Mouse (Mus musculus): ENCODE results near the gene Pdzrn4.

DNA sequence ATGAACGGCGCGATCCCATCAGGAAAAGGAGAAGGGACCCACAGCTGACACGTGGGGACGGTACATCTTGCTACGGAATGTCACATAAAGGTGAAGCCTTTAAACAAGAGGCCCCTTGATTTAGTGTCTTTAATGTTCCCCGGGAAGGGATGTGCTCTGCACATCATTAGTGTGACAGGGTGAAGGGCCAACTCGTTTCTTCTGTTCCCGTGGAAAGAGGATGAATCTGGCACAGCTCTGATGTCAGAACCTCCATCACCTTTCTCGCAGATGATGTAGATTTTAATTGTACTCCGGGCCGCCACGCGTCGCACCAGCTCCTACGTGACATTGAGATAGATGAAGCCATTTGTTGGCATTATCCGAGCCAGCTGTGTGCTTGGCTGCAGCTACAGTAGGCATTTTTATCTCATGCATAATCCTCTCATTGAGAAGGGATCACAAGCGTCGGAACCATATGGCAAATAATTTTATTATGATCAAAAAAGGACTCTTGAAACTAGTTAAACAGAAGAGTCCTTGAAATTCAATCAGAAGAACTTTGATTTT, 124.1 kb downstream of the Pdzrn4 start:
- TF ChIP-seq CTCF (IDR thresholded peaks at IDR 0.05), result no peak
- TF ChIP-seq POLR2A (IDR thresholded peaks at IDR 0.05; ENCODE audit: insufficient read depth, low read depth, low read length), result no peak
- no peak for TF ChIP-seq EP300 (IDR thresholded peaks at IDR 0.05; ENCODE audit: insufficient read depth, low read depth, low read length)

Data from heart, adult 2 months (tissue).